Mouse (Mus musculus) heart, adult 2 months (tissue): ENCODE data around the gene Rhbg.
"Not testable (repeated sequence)": the region's sequence is repeated elsewhere in the genome, so short reads cannot be mapped to it uniquely, and the experiment has no call there.

ENCODE experiments used
- CTCF ChIP-seq: fragments of 200-600 bp; IDR thresholded peaks from 2 replicates; pipeline ENCODE4 v1.8.1; 2022; ENCODE audit warnings: antibody characterized with exemption, mild to moderate bottlenecking, moderate library complexity
- POLR2A ChIP-seq: fragments of 200-500 bp; IDR thresholded peaks from 2 replicates; pipeline ENCODE4 v1.6.1; 2011; ENCODE audit warnings: mild to moderate bottlenecking, low read depth, low read length, control low read depth; ENCODE audit not compliant: insufficient read depth

- TF ChIP-seq CTCF, POLR2A: not testable (repeated sequence)
Observed at GRCm38 (mm10) chr3:88271298-88271697, 16.8 kb upstream of the Rhbg start.
